Mouse (Mus musculus): ENCODE data around the gene Lrmda.

DNA sequence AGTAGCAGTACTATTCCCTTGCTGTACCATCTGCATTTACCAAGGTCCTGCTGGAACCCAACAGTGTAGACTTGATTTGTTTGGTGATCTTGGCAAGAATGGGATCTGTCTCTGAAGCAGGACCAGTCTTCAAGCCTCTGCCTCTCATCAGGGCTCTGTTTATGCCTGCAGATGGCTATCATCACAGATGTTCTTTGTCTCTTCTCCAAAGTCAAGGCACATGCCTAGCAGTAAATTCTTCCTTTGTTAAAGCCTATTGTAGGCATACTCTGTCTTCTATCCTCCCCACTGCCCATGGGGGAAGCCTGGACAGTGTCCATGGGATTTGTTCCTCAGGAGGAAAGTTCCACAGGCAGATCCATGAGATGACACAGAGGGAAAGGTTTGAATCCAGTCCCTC lies 930.0 kb downstream of the Lrmda start:
- TF ChIP-seq CTCF (conservative IDR thresholded peaks at IDR 0.05; ENCODE audit: low read length) (no peak), POU5F1 (IDR thresholded peaks at IDR 0.05; ENCODE audit: borderline replicate concordance, low read length) (no peak)
